Mouse (Mus musculus): ENCODE results near the gene Fam107b. TPM values are rescaled to one million over a fixed set of nuclear protein-coding genes. Genes with fewer than 3 reads are reported as not detected.

Gene Fam107b
- polyA plus RNA-seq, 1 experiment from 2014 or later, result 20.5 TPM

- Histone ChIP-seq H3K27ac (ENCODE audit: low read length) (no peak overlapping the region), H3K27me3 (replicated peaks; ENCODE audit: insufficient read depth, low read length) (no peaks in the 10 kb centered on the region), H3K4me3 (ENCODE audit: low read depth, low read length) (no peak overlapping the region), H3K4me2 (replicated peaks; ENCODE audit: low read depth, low read length) (no peak overlapping the region), H3K4me1 (ENCODE audit: insufficient read depth, low read depth, low read length) (peaks cover 8% of the 10 kb centered on the region; the same call in 1 of the 2 replicates), H3K9me3 (ENCODE audit: low read length) (no peaks in the 10 kb centered on the region), H3K36me3 (ENCODE audit: insufficient read depth, low read length) (no peaks in the 10 kb centered on the region), H3K9ac (replicated peaks; ENCODE audit: low read depth) (no peak overlapping the region)
- DNase-seq (ENCODE audit: low spot score) (no peak), ATAC-seq (no peak)
- no peak for TF ChIP-seq EP300 (IDR thresholded peaks at IDR 0.05)
- WGBS, result 85% methylated on average over 6 of the region's 6 CpGs
These were observed 172.2 kb downstream of the Fam107b start for GRCm38 (mm10) chr2:3742519-3742918.

GRCm38 (mm10) chr2:3745041-3745440 lies 174.8 kb downstream of the Fam107b start:
- Histone ChIP-seq H3K27ac (ENCODE audit: low read length) (no peak overlapping the region), H3K4me3 (ENCODE audit: low read depth, low read length) (no peak overlapping the region), H3K36me3 (ENCODE audit: insufficient read depth, low read length) (no peaks in the 10 kb centered on the region), H3K9ac (replicated peaks; ENCODE audit: low read depth) (no peak overlapping the region), H3K4me2 (replicated peaks; ENCODE audit: low read depth, low read length) (no peak overlapping the region), H3K4me1 (ENCODE audit: insufficient read depth, low read depth, low read length) (peaks cover 7% of the 10 kb centered on the region; the same call in 1 of the 2 replicates), H3K27me3 (replicated peaks; ENCODE audit: insufficient read depth, low read length) (no peaks in the 10 kb centered on the region), H3K9me3 (ENCODE audit: low read length) (no peaks in the 10 kb centered on the region)
- peak; percentile 33 for DNase-seq (ENCODE audit: low spot score)
- TF ChIP-seq CTCF (IDR thresholded peaks at IDR 0.05) (no peak), EP300 (IDR thresholded peaks at IDR 0.05) (peak; percentile 38; the same call in 1 of the 2 replicates)
- 50% methylated on average over 3 of the region's 3 CpGs for WGBS
- ATAC-seq, result peak; percentile 32; the same call in 1 of the 2 replicates

GRCm38 (mm10) chr2:3745910-3746606 lies 175.8 kb downstream of the Fam107b start:
- Histone ChIP-seq H3K4me1 (ENCODE audit: insufficient read depth, low read depth, low read length) (peaks cover 4% of the 10 kb centered on the region; the same call in 1 of the 2 replicates), H3K36me3 (ENCODE audit: insufficient read depth, low read length) (no peaks in the 10 kb centered on the region), H3K4me2 (replicated peaks; ENCODE audit: low read depth, low read length) (no peak overlapping the region), H3K9ac (replicated peaks; ENCODE audit: low read depth) (no peak overlapping the region), H3K9me3 (ENCODE audit: low read length) (no peaks in the 10 kb centered on the region), H3K27me3 (replicated peaks; ENCODE audit: insufficient read depth, low read length) (no peaks in the 10 kb centered on the region), H3K4me3 (ENCODE audit: low read depth, low read length) (no peak overlapping the region), H3K27ac (ENCODE audit: low read length) (no peak overlapping the region)
- peak; percentile 31; the same call in 1 of the 2 replicates for ATAC-seq
- 70% methylated on average over 13 of the region's 13 CpGs for WGBS
- TF ChIP-seq EP300 (IDR thresholded peaks at IDR 0.05), result no peak
- no peak for TF ChIP-seq CTCF (IDR thresholded peaks at IDR 0.05)
- DNase-seq (ENCODE audit: low spot score), result no peak

- Histone ChIP-seq H3K4me1 (ENCODE audit: insufficient read depth, low read depth, low read length) (peaks cover 7% of the 10 kb centered on the region; the same call in 1 of the 2 replicates), H3K9me3 (ENCODE audit: low read length) (no peaks in the 10 kb centered on the region), H3K27me3 (replicated peaks; ENCODE audit: insufficient read depth, low read length) (no peaks in the 10 kb centered on the region), H3K4me2 (replicated peaks; ENCODE audit: low read depth, low read length) (no peak overlapping the region), H3K36me3 (ENCODE audit: insufficient read depth, low read length) (no peaks in the 10 kb centered on the region), H3K4me3 (ENCODE audit: low read depth, low read length) (no peak overlapping the region), H3K27ac (ENCODE audit: low read length) (no peak overlapping the region), H3K9ac (replicated peaks; ENCODE audit: low read depth) (no peak overlapping the region)
- TF ChIP-seq EP300 (IDR thresholded peaks at IDR 0.05) (no peak), CTCF (IDR thresholded peaks at IDR 0.05) (no peak)
- ATAC-seq, result peak; percentile 27; the same call in 1 of the 2 replicates
- WGBS, result 49% methylated on average over 12 of the region's 12 CpGs
- DNase-seq (ENCODE audit: low spot score), result peak; percentile 24
These were observed 178.6 kb downstream of the Fam107b start for GRCm38 (mm10) chr2:3748714-3749503.

GRCm38 (mm10) chr2:3749504-3750024 lies 179.3 kb downstream of the Fam107b start:
- H3K9me3 ChIP-seq (ENCODE audit: low read length), result no peaks in the 10 kb centered on the region
- H3K9ac ChIP-seq (replicated peaks; ENCODE audit: low read depth), result no peak overlapping the region
- no peaks in the 10 kb centered on the region for H3K36me3 ChIP-seq (ENCODE audit: insufficient read depth, low read length)
- no peak overlapping the region for H3K4me3 ChIP-seq (ENCODE audit: low read depth, low read length)
- ATAC-seq (no peak), DNase-seq (ENCODE audit: low spot score) (no peak)
- H3K4me1 ChIP-seq (ENCODE audit: insufficient read depth, low read depth, low read length), result peaks cover 7% of the 10 kb centered on the region; the same call in 1 of the 2 replicates
- H3K27me3 ChIP-seq (replicated peaks; ENCODE audit: insufficient read depth, low read length), result no peaks in the 10 kb centered on the region
- H3K27ac ChIP-seq (ENCODE audit: low read length), result no peak overlapping the region
- TF ChIP-seq CTCF (IDR thresholded peaks at IDR 0.05), result no peak
- no peak for TF ChIP-seq EP300 (IDR thresholded peaks at IDR 0.05)
- 54% methylated on average over 6 of the region's 6 CpGs for WGBS
- H3K4me2 ChIP-seq (replicated peaks; ENCODE audit: low read depth, low read length), result no peak overlapping the region

GRCm38 (mm10) chr2:3750126-3750525 lies 179.8 kb downstream of the Fam107b start:
- WGBS, result 58% methylated on average over 9 of the region's 9 CpGs
- H3K4me2 ChIP-seq (replicated peaks; ENCODE audit: low read depth, low read length), result no peak overlapping the region
- no peak for ATAC-seq

More at GRCm38 (mm10) chr2:3750126-3750525, 179.8 kb downstream of the Fam107b start:
- no peak overlapping the region for H3K27ac ChIP-seq (ENCODE audit: low read length)
- H3K9ac ChIP-seq (replicated peaks; ENCODE audit: low read depth), result no peak overlapping the region
- no peaks in the 10 kb centered on the region for H3K36me3 ChIP-seq (ENCODE audit: insufficient read depth, low read length)
- H3K4me3 ChIP-seq (ENCODE audit: low read depth, low read length), result no peak overlapping the region
- no peaks in the 10 kb centered on the region for H3K9me3 ChIP-seq (ENCODE audit: low read length)
- no peaks in the 10 kb centered on the region for H3K27me3 ChIP-seq (replicated peaks; ENCODE audit: insufficient read depth, low read length)
- TF ChIP-seq EP300 (IDR thresholded peaks at IDR 0.05) (no peak), CTCF (IDR thresholded peaks at IDR 0.05) (no peak)
- no peak for DNase-seq (ENCODE audit: low spot score)
- peaks cover 7% of the 10 kb centered on the region; the same call in 1 of the 2 replicates for H3K4me1 ChIP-seq (ENCODE audit: insufficient read depth, low read depth, low read length)

Measured in lung, postnatal 0 days (tissue).